Mouse (Mus musculus) olfactory bulb, adult 2 months (tissue): Measurements from ENCODE around the gene Kng1.

Source experiments
- CTCF ChIP-seq: fragments of 200-500 bp; IDR thresholded peaks from 2 replicates; pipeline ENCODE4 v1.5.1; 2012; ENCODE audit warnings: low read depth, mild to moderate bottlenecking, low read length, moderate library complexity; ENCODE audit not compliant: insufficient read depth
- POLR2A ChIP-seq: fragments of 200-500 bp; IDR thresholded peaks from 2 replicates; pipeline ENCODE4 v1.6.1; 2012; ENCODE audit warnings: mild to moderate bottlenecking, low read depth, low read length, moderate library complexity; ENCODE audit not compliant: insufficient read depth

GRCm38 (mm10) chr16:23115486-23115885 lies 57.8 kb downstream of the Kng1 start:
- TF ChIP-seq CTCF: no peak
- no peak for TF ChIP-seq POLR2A
